Mouse (Mus musculus) left cerebral cortex, postnatal 25 days (tissue): ENCODE measurements at regions not wholly inside any gene's neighbourhood (a gene's known extent, or its start where the extent isn't known, plus 50 kb on each side); places are given as distances from the start of the nearest gene placed in this dataset.
A peak's percentile ranks its signal among the peaks of the same experiment; 100 is the strongest.

Experiments
- DNase-seq, 2 experiments: peaks; one replicate each; pipeline ENCODE4 v3.0.0; 2022; ENCODE audit warnings: low spot score in 2 of 2, mixed read lengths in 1 of 2
- intact Hi-C: fragments of 180-260 bp; cut with DNase I; formaldehyde crosslinking; loops from one replicate; pipeline ENCODE4 v1.15.1; 2025

DNA sequence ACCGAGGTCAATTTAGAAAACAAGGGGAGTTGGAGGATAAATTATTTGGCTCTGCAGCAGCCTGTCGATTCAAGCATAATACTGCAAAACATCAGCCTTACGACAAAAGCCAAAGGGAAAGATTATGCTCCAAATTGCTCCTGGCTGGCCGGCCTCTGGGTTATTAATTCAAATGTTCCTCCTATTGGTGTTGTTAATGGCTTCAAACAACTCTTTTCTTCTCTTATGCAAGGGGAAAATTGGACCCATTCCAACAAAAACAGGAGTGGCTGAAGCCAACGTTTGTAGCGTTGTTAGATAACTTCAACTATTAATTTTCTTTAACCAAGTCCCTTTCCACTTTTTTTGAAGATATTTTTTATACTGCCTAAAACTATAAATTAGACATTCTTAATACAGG is 71.0 kb upstream of the Tab2 start:
- intact Hi-C loops: no loop called here
- no peak for DNase-seq

DNA sequence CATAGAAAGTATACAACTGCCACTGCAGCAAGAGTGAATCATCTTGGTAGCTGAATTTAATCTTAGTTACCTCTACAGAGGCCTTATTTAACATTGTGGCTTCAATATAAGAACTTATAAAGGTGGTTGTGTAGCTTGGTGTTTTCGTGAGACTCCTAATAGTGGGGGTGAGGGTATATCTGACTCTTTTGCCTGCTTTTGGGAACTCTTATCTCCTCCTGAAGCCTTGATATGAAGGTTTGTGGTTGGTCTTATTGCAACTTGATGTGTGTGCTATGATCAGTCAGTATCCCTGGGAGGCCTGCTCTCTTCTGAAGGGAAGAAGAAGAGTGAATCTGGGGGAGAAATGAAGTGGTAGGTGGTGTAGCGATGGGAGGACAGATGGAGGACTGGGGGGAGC is 67.7 kb upstream of the Tab2 start:
- intact Hi-C loops: no loop called here
- DNase-seq: no peak

DNA sequence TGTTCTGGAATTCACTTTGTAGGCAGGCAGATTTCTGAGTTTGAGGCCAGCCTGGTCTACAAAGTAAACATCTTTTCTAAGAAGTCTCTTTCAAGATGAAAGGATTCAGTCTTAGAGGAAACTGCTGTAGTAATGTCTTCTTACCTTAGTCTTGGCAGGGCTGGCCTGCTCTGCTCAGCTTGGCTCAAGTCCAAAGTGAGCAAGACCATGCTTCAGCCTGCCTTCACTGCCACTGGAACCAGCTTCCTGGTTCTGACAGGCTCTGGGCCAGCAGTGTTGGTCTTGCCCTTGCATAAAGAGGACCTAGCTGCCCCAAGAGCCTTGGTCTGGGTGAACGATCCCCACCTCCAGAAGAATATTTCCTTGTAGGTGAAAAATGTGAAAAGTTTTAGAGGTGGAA is 65.9 kb upstream of the Tab2 start:
- intact Hi-C loops: no loop called here
- DNase-seq: peak; percentile 9 to 23

DNA sequence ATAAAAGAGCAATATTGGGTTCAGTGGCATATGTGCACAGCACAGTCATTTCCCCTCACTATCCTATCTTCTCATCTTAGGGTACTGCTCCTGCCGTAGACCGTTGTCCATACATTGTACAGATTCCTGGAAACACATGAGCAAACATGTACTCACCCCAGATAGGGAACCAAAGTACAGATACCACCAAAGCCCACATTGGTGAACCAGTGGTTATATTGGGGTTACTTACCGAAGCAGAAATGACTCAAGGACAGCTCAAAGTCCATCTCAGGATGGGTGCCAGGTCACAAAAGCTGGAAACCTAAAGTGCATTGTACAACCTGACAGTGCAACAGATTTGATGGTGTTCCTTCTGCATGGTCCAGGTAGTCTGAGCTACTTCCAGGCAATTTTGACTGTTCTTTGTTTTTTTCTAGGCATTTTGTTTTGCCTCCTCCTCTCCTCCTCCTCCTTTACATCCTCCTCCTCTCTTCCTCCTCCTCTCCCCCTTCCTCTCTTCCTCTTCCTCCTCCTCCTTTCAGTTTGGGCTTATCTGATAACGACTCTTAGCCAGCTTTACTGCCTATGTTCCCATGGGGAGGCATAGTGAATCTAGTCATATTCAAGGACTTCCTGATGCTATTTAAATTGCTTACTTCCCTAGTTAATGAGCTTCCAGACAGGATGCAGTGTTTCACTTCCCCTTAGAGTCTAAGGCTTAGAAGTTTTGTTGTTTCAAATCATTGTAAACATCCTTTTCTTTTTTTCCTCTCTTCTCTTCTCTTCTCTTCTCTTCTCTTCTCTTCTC is 65.1 kb upstream of the Tab2 start:
- intact Hi-C loops: no loop called here
- DNase-seq: no peak

DNA sequence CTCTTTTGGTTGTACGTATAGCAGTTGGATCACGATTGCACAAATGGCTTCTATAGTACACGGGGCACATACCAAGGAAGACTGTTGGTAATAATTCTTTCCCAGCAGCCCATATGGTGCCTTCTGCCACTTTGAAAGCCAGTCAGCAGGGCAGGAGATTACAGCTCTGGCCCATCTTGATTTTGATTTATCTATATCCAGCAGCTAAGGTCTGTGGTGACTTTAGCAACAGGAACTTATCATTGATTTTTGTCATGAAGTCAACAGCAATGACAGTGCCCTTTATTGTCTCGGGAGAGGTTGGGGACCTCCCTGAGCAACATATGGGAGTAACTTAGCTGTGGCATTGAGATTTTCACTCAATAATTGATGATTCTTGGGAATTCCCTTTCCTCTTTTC is 64.1 kb upstream of the Tab2 start:
- no peak for DNase-seq
- intact Hi-C loops: no loop called here

DNA sequence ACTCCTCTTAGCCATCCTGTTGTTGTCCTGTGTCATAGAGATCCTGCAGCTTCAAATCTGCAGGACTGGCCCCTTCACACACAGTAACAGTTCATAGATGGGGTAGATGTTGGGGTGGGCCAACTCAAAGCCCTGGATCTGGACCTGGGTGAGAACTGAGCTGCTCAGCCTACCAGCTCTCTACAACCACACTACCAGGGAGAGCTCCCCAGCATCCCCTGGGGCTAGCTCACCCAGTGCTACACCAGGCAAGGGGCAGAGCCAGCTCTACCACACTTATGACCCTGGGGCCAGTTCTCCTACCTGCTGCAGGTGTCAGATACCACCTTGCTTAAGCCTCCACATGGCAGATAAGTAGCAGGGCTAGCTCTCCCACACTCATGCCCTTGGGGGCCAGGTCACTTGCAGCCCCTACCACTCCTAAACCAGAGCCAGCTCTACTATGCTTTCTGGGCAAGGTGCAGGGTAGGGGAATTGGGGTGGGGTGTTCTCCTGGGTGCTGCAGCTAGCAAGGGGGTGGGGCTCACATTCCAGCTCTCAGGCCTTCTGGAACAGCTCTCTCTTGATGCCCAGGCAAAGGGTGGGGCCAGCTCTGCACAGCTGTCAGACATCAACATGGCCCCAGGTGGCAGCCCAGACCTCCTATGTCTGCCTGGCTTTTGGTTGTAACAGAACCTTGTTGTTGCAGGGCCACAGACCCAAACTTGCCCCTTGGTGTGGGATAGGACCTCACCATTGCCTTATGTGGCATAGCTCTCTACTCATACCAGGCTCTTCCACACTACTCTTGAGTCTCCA is 62.4 kb upstream of the Tab2 start:
- intact Hi-C loops: no loop called here
- no peak for DNase-seq

DNA sequence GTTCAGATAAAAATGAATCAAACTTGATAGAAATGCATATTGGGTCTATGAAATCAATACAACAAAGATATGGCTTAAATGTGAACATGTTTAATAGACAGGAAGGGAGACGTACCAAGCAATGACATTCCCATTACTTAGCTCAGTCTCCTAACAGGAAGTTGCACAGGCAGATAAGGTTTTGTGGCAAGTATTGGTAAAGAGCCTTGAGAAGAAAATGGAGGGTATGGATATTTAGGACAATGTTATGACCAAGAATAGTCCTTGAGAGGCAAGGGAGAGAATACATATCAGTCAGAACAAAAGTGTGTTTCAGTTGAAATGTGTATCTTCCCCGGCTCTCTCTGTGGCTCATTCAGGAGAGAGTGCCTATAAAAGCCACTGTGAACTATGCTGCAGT is 60.7 kb upstream of the Tab2 start:
- intact Hi-C loops: no loop called here
- no peak for DNase-seq

DNA sequence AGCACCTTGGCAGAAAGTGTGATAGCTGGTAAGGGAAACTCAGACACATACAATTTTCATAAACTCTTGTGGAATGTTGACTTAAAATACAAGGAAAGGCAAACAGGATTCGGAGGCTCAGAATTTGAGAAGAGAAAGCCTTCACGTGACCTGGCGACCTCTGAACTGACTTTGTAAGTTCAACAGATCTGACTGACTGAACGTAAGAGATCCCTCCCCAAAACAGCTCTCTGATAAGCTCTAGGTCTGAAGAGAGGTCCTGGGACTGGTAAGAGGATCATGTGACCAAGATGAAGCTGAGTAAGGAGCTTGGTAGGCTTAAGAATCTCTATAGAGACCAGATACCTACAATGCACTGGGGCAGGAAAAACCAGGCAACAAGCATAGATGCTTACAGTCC is 55.7 kb upstream of the Tab2 start:
- DNase-seq: no peak
- intact Hi-C loops: no loop called here

DNA sequence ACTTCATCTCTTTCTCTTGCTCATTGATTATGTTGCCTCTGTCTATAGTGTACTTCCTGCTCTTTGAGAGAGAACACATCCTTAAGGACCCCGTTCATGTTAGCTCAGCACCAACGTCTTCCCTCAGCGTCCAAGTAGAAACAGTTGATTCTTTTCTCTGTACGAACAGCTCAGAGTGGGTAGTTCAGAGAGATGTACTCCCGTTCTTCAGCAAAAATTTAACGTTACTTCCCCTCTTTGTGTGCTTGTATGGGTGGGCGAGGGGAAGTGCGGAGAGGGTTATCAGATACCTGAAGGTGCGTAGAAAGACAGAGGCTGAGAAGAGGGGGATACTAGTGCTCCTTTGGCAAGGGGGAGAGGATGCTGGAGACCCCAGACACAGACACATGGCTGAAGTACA is 55.1 kb upstream of the Tab2 start:
- intact Hi-C loops: no loop called here
- DNase-seq: no peak

DNA sequence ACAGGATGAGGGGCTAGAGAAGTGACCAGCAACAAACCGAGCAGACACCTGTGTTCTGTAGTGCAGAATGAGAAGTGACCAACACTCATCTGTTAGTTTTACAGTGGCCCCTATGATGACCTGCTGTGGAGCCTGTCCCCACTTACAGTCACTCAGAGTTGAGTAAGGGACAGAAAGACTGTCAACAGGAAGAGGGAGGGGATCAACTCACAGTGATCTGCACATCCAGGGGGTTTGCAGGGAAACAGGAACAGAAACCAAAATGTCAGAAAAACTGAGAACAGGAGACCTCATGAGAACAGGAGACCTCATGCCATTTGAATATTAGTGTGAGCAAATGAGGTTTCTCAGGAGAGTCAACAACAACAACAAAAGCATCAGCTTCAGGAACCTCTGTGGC is 53.8 kb upstream of the Tab2 start:
- DNase-seq: no peak
- intact Hi-C loops: no loop called here

DNA sequence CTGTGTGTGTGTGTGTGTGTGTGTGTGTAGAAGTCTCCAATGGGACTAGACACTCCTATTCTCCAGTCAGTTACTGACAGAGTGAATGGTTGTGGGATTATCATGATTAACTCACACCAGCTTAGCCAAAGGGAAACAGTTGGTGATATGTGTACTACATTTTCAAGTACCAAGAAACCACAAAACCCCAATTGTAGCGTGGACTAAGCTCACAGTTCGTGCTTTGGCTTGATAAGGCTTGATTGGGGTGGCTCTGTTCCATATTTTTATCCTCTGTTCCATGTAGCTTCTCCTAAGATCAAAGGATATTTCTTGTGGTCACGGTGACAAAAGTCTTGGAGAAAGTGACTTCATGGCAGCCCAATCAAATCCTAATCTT is 51.9 kb upstream of the Tab2 start:
- intact Hi-C loops: no loop called here
- DNase-seq: no peak

DNA sequence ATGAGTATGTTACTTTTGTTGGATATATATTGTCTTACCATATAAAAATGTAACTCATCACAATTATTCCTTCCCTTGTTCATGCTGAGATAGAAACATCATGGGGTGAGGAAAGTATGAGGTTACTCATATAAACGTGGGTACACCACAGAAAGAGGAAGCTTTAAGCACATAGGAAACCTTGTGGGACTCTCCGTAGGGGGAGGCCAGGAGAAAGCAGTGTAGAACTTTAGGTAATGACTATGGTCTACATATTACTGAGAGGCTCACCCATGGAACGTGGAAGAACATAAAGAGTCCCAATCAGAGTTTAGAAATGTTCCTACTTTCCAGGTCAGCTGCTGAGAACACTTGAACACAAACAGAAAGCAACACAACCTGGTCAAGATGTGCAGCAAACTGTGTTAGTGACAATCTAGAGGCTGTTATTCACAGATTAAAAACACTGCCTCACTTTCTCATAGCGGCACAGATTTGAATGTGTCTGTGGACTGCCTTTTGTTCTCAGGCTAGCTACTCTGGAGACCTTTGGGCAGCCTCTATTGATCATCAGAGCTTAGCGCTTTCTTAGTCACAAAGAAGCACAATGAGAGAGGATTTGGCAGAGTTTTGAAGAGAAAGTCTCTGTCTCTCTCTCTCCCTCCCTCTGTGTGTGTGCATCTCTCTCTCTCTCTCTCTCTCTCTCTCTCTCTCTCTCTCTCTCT is 51.4 kb upstream of the Tab2 start:
- no peak for DNase-seq
- intact Hi-C loops: no loop called here
